Mouse (Mus musculus) cerebellum, adult 2 months (tissue): ENCODE measurements around the gene Elovl5. TPM values are rescaled to one million over a fixed set of nuclear protein-coding genes. Genes with fewer than 3 reads are reported as not detected.

Source experiments
- DNase-seq, 2 experiments: peaks; one replicate each; pipeline ENCODE4 v3.0.0; 2021
- H3K27ac ChIP-seq: fragments of 200-500 bp; 2 replicates; pipeline ENCODE4 v1.5.1; 2012; ENCODE audit warnings: low read length, control low read depth, inconsistent platforms; ENCODE audit not compliant: insufficient read depth
- H3K27me3 ChIP-seq: fragments of 200-500 bp; 2 replicates; pipeline ENCODE4 v1.6.1; 2012; ENCODE audit warnings: inconsistent platforms, mild to moderate bottlenecking, low read length, moderate library complexity; ENCODE audit not compliant: control insufficient read depth, insufficient read depth
- H3K4me1 ChIP-seq: fragments of 200-500 bp; 2 replicates; pipeline ENCODE4 v1.6.1; 2011; ENCODE audit warnings: low read length; ENCODE audit not compliant: control insufficient read depth, insufficient read depth
- H3K4me3 ChIP-seq: fragments of 200-500 bp; replicated peaks from 2 replicates; pipeline ENCODE3; 2011; ENCODE audit warnings: mild to moderate bottlenecking, low read depth, low read length, control low read depth; ENCODE audit not compliant: insufficient read depth
- CTCF ChIP-seq: fragments of 200-500 bp; IDR thresholded peaks from 2 replicates; pipeline ENCODE4 v1.5.1; 2011; ENCODE audit warnings: low read depth, mild to moderate bottlenecking, control low read depth, low read length, moderate library complexity, borderline replicate concordance; ENCODE audit not compliant: insufficient read depth
- POLR2A ChIP-seq: fragments of 200-500 bp; IDR thresholded peaks from 2 replicates; pipeline ENCODE4 v1.6.1; 2011; ENCODE audit warnings: low read length, control low read depth, borderline replicate concordance; ENCODE audit not compliant: insufficient read depth
- WGBS: fragments of 180-500 bp; shearing (Covaris S2); methylation state at CpG from one replicate; pipeline ENCODE4 v1.1.7; 2018; 5-methylcytosine and 5-hydroxymethylcytosine counted together
- polyA plus RNA-seq: library from polyadenylated mRNA; depleted of rRNA; stranded (reverse); fragments of >200 nt; gene quantifications from 2 replicates; pipeline ENCODE4 v1.2.3, GENCODE M21; 2012

Elovl5 gene
- polyA plus RNA-seq, 1 experiment, result 109 TPM

DNA sequence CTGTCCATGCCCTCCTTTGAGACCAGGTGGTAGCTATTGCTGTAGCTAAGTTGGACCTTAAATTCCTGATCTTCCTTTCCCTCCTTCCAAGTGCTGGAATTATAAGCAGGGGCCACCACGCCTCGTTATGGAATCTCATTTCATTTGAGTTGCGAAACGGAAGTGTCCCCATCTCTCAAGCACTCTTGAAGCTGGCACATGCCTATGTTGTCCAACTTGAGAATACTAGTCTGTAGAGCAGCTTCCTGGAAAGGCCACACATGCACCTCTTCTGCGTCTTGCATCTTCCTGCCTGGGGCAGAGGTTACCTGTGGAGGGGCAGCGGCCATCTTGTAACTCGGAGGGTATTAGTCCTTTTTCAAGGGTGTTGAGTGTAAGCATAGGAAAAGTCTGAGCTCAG lies 92.2 kb downstream of the Elovl5 start:
- H3K27me3 ChIP-seq, result no peaks in the 10 kb centered on the region
- no peak overlapping the region for H3K27ac ChIP-seq
- H3K4me3 ChIP-seq, result no peak overlapping the region
- TF ChIP-seq POLR2A, result no peak
- WGBS, result 92% methylated on average over 7 of the region's 7 CpGs
- no peak for DNase-seq
- peaks cover 2% of the 10 kb centered on the region; the same call in 1 of the 2 replicates for H3K4me1 ChIP-seq

DNA sequence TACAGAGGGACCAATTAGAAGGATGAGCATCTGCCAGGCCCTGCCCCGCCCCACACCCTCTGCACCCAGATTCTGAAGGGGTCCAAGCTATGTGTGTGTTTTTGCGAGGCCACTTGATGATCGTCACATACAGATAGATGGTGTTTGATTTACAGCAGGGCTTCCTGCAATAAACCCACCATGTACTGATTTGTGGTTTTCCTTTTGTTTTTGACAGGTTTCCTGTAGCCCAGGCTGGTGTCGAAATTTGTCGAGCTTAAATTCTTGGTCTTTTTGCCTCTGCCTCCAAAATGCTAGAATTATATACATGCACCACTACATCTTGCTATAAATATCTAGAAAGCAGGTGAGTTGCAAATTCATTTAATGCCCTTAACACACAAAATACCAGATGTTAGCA lies 93.0 kb downstream of the Elovl5 start:
- 94% methylated on average over 5 of the region's 5 CpGs for WGBS
- no peak for DNase-seq
- TF ChIP-seq CTCF, result no peak
- TF ChIP-seq POLR2A, result no peak
- Histone ChIP-seq H3K4me3 (no peak overlapping the region), H3K4me1 (peaks cover 2% of the 10 kb centered on the region; the same call in 1 of the 2 replicates), H3K27me3 (no peaks in the 10 kb centered on the region), H3K27ac (no peak overlapping the region)

DNA sequence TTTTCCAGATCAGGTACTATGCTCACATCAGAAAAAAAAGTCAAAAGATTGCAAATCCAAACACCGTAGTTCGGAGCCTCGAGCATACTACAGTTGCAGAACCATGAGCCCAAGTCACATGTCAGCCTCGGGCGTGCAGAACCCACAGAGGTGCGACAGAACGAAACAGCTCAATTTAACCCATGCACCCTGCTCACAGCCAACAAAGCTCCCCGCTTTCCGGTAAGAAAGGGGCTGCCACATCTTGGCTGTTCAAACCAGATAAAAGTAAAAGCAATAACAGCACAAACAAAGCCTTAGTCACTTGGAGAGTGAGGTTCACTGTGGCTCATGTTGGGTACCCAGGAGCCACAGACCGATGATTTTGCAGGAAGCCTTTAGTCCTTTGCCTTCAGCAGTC lies 93.5 kb downstream of the Elovl5 start:
- Histone ChIP-seq H3K27ac (no peak overlapping the region), H3K4me3 (no peak overlapping the region), H3K4me1 (peaks cover 2% of the 10 kb centered on the region; the same call in 1 of the 2 replicates), H3K27me3 (no peaks in the 10 kb centered on the region)
- no peak for DNase-seq
- TF ChIP-seq CTCF, result no peak
- no peak for TF ChIP-seq POLR2A
- WGBS, result 85% methylated on average over 10 of the region's 10 CpGs

DNA sequence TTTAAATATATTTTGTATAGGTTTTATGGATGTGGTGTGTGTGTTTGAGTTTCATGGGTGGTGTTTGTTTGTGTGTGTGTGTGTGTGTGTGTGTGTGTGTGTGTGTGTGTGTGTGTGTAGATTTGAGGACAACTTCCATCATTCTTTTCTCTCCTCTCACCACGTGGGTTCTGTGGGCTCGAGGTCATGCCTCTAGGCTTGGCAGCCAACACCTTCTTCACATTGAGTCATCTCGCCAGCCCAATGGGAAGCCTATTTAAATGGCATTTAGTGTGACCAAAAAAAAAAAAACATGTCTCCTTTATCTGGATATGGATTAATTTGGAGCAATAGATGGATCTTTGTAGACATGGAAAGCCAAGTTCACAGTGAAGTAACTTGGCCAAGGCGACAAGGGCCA lies 94.9 kb downstream of the Elovl5 start:
- Histone ChIP-seq H3K27me3 (no peaks in the 10 kb centered on the region), H3K27ac (no peak overlapping the region), H3K4me3 (no peak overlapping the region), H3K4me1 (no peaks in the 10 kb centered on the region)
- TF ChIP-seq CTCF (no peak), POLR2A (no peak)
- WGBS, result 45% methylated on average over 4 of the region's 4 CpGs
- no peak for DNase-seq

DNA sequence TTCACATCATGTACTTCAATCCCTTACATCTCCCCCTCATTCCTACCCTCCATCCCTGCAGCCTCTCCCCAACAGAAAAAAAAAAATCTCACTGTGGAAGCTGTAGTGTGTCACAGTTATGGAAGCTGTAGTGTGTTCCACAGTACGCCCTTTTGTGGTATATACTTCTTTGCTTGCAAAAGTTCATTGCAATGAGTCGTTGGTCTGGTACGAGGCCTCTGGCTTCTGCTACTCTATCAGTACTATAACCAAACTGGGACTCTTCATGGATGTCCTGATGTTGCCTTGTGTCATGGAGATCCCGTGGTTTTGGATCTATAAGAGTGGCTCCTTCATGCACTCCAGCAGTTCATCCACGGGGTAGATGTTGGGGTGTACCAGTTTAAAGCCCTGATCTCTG lies 95.5 kb downstream of the Elovl5 start:
- DNase-seq, result no peak
- no peak overlapping the region for H3K4me3 ChIP-seq
- no peak overlapping the region for H3K27ac ChIP-seq
- no peaks in the 10 kb centered on the region for H3K27me3 ChIP-seq
- 87% methylated on average over 5 of the region's 5 CpGs for WGBS
- no peaks in the 10 kb centered on the region for H3K4me1 ChIP-seq
- TF ChIP-seq CTCF, result no peak

DNA sequence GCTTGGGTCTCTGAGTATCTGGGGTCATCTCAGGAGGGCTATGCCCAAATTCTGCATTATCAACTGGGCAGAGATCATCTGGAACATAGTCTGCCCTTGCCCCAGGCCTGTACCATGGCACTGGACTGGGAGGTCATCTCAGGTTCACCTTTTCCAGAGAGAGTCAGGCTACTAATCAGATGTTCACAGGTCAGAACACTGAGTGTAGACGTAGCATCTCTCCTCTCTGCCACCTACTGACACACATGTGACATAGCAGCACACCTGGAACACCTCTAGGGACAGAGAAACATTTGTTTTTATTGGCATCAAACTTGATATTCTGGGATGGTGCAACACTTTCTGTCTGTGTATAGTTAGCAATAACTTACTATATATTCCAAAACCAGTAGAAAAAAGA lies 96.6 kb downstream of the Elovl5 start:
- Histone ChIP-seq H3K4me1 (no peaks in the 10 kb centered on the region), H3K4me3 (no peak overlapping the region), H3K27me3 (no peaks in the 10 kb centered on the region), H3K27ac (no peak overlapping the region)
- no peak for DNase-seq
- TF ChIP-seq POLR2A, result no peak
- 0 out of 2 replicates have a peak, but pooled peaks have one; percentile 8 for TF ChIP-seq CTCF
- WGBS, result 53% methylated on average over 1 of the region's 1 CpGs

DNA sequence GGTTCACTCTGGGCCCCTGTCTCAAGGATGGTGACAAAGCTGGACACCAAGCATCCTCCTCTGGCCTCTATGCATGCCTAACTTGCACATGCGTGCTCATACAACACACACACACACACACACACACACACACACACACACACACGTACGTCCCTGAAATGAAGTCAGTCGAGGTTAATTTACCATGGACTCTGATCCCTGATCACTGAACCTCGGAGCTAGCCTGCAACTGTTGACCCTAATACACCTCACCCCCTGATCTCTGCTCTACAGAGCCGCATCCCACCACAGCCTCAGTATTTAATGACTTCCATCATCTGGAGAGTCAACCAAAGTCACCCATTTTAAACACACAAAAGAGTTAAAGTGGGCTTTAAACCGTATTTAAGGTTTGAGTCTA lies 98.7 kb downstream of the Elovl5 start:
- H3K4me1 ChIP-seq, result no peaks in the 10 kb centered on the region
- no peaks in the 10 kb centered on the region for H3K27me3 ChIP-seq
- H3K27ac ChIP-seq, result no peak overlapping the region
- 85% methylated on average over 7 of the region's 7 CpGs for WGBS
- H3K4me3 ChIP-seq, result no peak overlapping the region
- TF ChIP-seq POLR2A, result no peak
- TF ChIP-seq CTCF, result no peak
- DNase-seq, result no peak

DNA sequence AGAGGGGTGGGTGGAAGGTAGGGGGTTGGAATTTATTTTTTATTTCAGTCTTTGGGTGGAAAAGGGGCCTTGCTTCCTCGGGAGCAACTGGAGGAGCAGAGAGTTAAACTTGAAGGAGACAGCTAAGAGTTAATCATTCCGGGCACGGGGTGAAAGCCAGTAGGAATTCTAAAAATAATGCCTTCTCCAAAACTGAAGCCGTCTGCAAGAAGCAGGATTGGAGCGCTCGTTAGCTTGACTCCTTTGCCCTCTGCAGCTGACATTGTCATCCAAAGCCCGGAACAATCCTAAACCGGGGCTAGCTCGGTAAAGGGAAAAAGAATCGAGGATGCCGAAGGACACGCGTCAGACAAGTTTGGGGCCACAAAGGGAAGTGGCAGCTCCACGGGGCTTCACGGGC lies 99.1 kb downstream of the Elovl5 start:
- Histone ChIP-seq H3K27ac (no peak overlapping the region), H3K4me1 (no peaks in the 10 kb centered on the region), H3K4me3 (no peak overlapping the region), H3K27me3 (no peaks in the 10 kb centered on the region)
- DNase-seq, result no peak
- 26% methylated on average over 15 of the region's 15 CpGs for WGBS
- no peak for TF ChIP-seq POLR2A
- no peak for TF ChIP-seq CTCF

DNA sequence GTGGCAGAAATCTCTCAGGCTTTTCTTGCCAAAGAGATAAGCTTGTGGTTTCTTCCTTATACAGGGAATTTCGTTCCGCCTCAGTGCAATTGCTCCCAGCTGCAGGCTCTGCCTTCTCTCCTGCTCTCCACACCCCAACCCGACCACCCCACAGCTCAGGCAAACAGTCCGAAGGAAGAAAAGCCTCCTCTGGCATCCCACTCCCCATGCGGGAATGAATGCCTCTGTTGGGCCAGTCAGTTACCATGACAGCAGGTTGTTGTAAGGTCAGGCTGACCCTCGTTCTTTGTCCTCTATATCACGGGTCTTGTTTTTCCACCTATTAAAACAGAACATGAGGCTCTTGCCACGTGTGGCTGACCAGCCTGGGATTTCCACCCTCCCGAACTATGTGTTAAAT lies 104.1 kb downstream of the Elovl5 start:
- Histone ChIP-seq H3K4me1 (0 out of 2 replicates have a peak, but pooled peaks cover 4% of the 10 kb centered on the region), H3K4me3 (no peak overlapping the region), H3K27ac (no peak overlapping the region), H3K27me3 (no peaks in the 10 kb centered on the region)
- no peak for DNase-seq
- WGBS, result 47% methylated on average over 9 of the region's 9 CpGs
- TF ChIP-seq POLR2A (no peak), CTCF (no peak)
